Mouse (Mus musculus) right cerebral cortex, postnatal 14 days (tissue): ENCODE results near the gene Atic.

Experiments
- DNase-seq: peaks from one replicate; pipeline ENCODE4 v3.0.0; 2022

Atic gene

GRCm38 (mm10) chr1:71595365-71595764 is 38.4 kb downstream of the Atic start:
- DNase-seq: no peak

- no peak for DNase-seq
Observed at GRCm38 (mm10) chr1:71605751-71606150, 48.8 kb downstream of the Atic start.

GRCm38 (mm10) chr1:71606600-71607325 is 49.8 kb downstream of the Atic start:
- no peak for DNase-seq

- DNase-seq: no peak
Observed at GRCm38 (mm10) chr1:71609057-71609775, 52.3 kb downstream of the Atic start.

- DNase-seq: no peak
Observed at GRCm38 (mm10) chr1:71609916-71610315, 53.0 kb downstream of the Atic start.

GRCm38 (mm10) chr1:71612256-71612655 is 55.3 kb downstream of the Atic start:
- DNase-seq: no peak

GRCm38 (mm10) chr1:71614545-71615246 is 57.7 kb downstream of the Atic start:
- no peak for DNase-seq

GRCm38 (mm10) chr1:71621526-71621925 is 64.6 kb downstream of the Atic start:
- no peak for DNase-seq

- no peak for DNase-seq
Observed at GRCm38 (mm10) chr1:71623625-71624024, 66.7 kb downstream of the Atic start.
